Mouse (Mus musculus): Measurements from ENCODE around the gene Timm50.

- TF ChIP-seq CTCF (IDR thresholded peaks at IDR 0.05; ENCODE audit: insufficient read depth, low read depth, low read length) (no peak), POLR2A (IDR thresholded peaks at IDR 0.05; ENCODE audit: insufficient read depth, low read depth, low read length) (no peak; the same call in 1 of the 2 replicates)
Measured at GRCm38 (mm10) chr7:28294481-28294880, 17.4 kb downstream of the Timm50 start.

Measured in olfactory bulb, adult 2 months (tissue).